Comparison of ENCODE assay signal across 8 mouse cellular contexts in the genomic region with DNA sequence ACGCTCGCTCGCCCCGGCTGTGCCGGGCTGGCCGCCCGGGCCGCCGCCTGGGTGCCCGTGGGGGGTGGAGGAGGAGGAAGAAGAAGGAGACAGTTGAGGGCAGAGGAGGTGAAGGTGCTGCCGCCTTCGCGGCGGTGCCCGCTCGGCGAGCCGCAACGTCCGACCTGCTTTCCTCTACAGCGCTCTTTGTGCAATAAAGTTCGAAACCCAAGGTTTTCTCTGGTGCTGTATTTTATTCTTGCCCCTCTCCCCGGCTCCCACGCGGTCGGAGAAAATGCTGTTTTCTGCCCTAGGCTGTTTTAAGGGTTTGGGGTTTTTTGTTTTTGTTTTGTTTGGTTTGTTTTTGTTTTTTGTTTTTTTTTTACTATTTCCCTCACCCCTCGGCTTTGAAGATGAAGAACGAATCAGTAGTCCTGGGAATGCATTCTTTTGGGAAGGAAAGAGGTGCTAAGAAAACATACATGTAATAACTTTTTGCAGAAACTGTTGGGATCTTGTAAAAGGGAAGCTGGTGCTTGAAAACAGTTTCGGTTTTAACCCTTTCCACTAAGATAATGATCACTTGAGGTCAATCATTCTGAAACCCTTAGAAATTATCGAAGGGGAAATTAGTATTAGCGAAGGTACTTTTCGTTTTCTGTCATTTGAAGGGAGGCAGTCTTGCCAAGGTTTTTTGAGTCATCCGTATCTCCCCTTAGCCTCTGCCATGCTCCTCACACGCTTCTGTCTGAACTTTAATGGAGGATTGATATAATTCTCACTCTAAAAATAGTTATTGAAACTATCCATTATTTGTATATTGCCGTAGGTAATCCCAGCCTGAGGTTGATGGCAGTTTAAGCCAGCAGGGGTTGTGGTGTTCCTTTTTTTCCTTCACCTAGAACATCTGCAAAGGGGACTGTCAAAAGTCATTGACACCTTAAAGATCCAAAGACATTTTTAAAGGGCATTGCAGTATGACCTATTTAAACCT. TPM values are rescaled to one million over a fixed set of nuclear protein-coding genes. Genes with fewer than 3 reads are reported as not detected.
A peak's percentile ranks its signal among the peaks of the same experiment; 100 is the strongest.
DNase-seq lines count a peak whose midpoint lies in the region; ATAC-seq and TF ChIP-seq lines count a peak whose summit lies in the region.

No protein-coding gene starts in this region.

- peak overlapping the region; percentile 75 for H3K4me2 ChIP-seq in limb, embryonic 13.5 days (replicated peaks)
- peak overlapping the region; percentile 64 for H3K4me2 ChIP-seq in midbrain, embryonic 15.5 days

- peak overlapping the region; percentile 95 for H3K27ac ChIP-seq in cerebellum, adult 2 months (ENCODE audit: insufficient read depth, low read length)
- peak overlapping the region; percentile 100 for H3K27ac ChIP-seq in limb, embryonic 13.5 days
- peak overlapping the region; percentile 100 for H3K27ac ChIP-seq in midbrain, embryonic 15.5 days

- no peaks in the 10 kb centered on the region for H3K27me3 ChIP-seq in cerebellum, adult 2 months (ENCODE audit: control insufficient read depth, insufficient read depth, low read length)
- H3K27me3 ChIP-seq in limb, embryonic 13.5 days, result no peaks in the 10 kb centered on the region
- no peaks in the 10 kb centered on the region for H3K27me3 ChIP-seq in midbrain, embryonic 15.5 days (replicated peaks)

- TF ChIP-seq POLR2A in cerebellum, adult 2 months (IDR thresholded peaks at IDR 0.05; ENCODE audit: borderline replicate concordance, insufficient read depth, low read length), result no peak

- no peaks in the 10 kb centered on the region for H3K36me3 ChIP-seq in limb, embryonic 13.5 days
- no peaks in the 10 kb centered on the region for H3K36me3 ChIP-seq in midbrain, embryonic 15.5 days (replicated peaks)

- H3K4me1 ChIP-seq in cerebellum, adult 2 months (ENCODE audit: control insufficient read depth, insufficient read depth, low read length), result no peaks in the 10 kb centered on the region; the same call in 1 of the 2 replicates
- peaks cover 40% of the 10 kb centered on the region for H3K4me1 ChIP-seq in limb, embryonic 13.5 days
- peaks cover 43% of the 10 kb centered on the region for H3K4me1 ChIP-seq in midbrain, embryonic 15.5 days

- peak; percentile 43 for DNase-seq in layer of hippocampus, adult 11-12 months (ENCODE audit: low spot score)
- DNase-seq in layer of hippocampus, adult 9-11 months, result no peak
- peak; percentile 67 to 71 for DNase-seq in cerebellum, adult 2 months
- DNase-seq in gastrocnemius, adult 18-20 months (ENCODE audit: low spot score), result peak; percentile 50
- peak; percentile 12 for DNase-seq in hindlimb bud, embryonic 11.5 days (ENCODE audit: extremely low spot score, low read depth, low spot score)
- peak; percentile 33 to 59 for DNase-seq in spleen, postnatal 14 days (ENCODE audit: low spot score in 2 of 2)

- H3K9ac ChIP-seq in limb, embryonic 13.5 days, result peak overlapping the region; percentile 100
- peak overlapping the region; percentile 90 for H3K9ac ChIP-seq in midbrain, embryonic 15.5 days

- ATAC-seq in limb, embryonic 13.5 days (ENCODE audit: low FRiP score, low read depth), result no peak
- ATAC-seq in midbrain, embryonic 15.5 days (replicated peaks), result no peak; the same call in 1 of the 2 replicates

- no peak for TF ChIP-seq CTCF in cerebellum, adult 2 months (IDR thresholded peaks at IDR 0.05; ENCODE audit: borderline replicate concordance, insufficient read depth, low read depth, low read length)

- WGBS in cerebellum, adult 2 months, result 2% methylated on average over 35 of the region's 35 CpGs
- under 1% methylated on average over 35 of the region's 35 CpGs for WGBS in limb, embryonic 13.5 days
- under 1% methylated on average over 35 of the region's 35 CpGs for WGBS in midbrain, embryonic 15.5 days

- peak overlapping the region; percentile 97 for H3K4me3 ChIP-seq in cerebellum, adult 2 months (replicated peaks; ENCODE audit: insufficient read depth, low read depth, low read length)
- H3K4me3 ChIP-seq in limb, embryonic 13.5 days, result peak overlapping the region; percentile 87
- peak overlapping the region; percentile 79 for H3K4me3 ChIP-seq in midbrain, embryonic 15.5 days

- no peaks in the 10 kb centered on the region for H3K9me3 ChIP-seq in limb, embryonic 13.5 days
- H3K9me3 ChIP-seq in midbrain, embryonic 15.5 days, result no peaks in the 10 kb centered on the region

RNA-seq across cellular contexts. Expression of gene Creb1, which starts 1.3 kb away (rescaled TPM):
- polyA plus RNA-seq in cerebellum, adult 2 months (2012; rRNA removed), result 16.2 and 20.6 TPM in 2 replicates
- 10 to 100 TPM; 18.4 to 20.3 TPM for total RNA-seq in gastrocnemius, adult 18-20 months (2021)
- polyA plus RNA-seq in limb, embryonic 13.5 days (2015; fragmentation: Nextera tagmentation; extraction: Ambion mirVana), result 35.6 and 40.6 TPM in 2 replicates
- polyA plus RNA-seq in midbrain, embryonic 15.5 days (2015; fragmentation: Nextera tagmentation; extraction: Ambion mirVana), result 37.4 and 39.1 TPM in 2 replicates
